Mouse (Mus musculus) cerebellum, adult 2 months (tissue): Measurements from ENCODE around the gene Olfr305.

Experiments used
- CTCF ChIP-seq: fragments of 200-500 bp; IDR thresholded peaks from 2 replicates; pipeline ENCODE4 v1.5.1; 2011; ENCODE audit warnings: low read depth, mild to moderate bottlenecking, control low read depth, low read length, moderate library complexity, borderline replicate concordance; ENCODE audit not compliant: insufficient read depth
- POLR2A ChIP-seq: fragments of 200-500 bp; IDR thresholded peaks from 2 replicates; pipeline ENCODE4 v1.6.1; 2011; ENCODE audit warnings: low read length, control low read depth, borderline replicate concordance; ENCODE audit not compliant: insufficient read depth

- TF ChIP-seq POLR2A (no peak), CTCF (no peak)
These were observed 41.2 kb downstream of the Olfr305 start, which contains the start of gene Olfr308 for GRCm38 (mm10) chr7:86325530-86325929.
